ENCODE assay signal across 7 mouse cellular contexts in genomic region chr8:19979536-19980345, GRCm38 (mm10).
DNase-seq lines count a peak whose midpoint lies in the region; ATAC-seq lines count a peak whose summit lies in the region.

No protein-coding gene starts in this region.

- intact Hi-C loops in gastrocnemius, postnatal 14 days (cut with DNase I; ENCODE audit: low total_unique reads) = no loop called here

- H3K4me3 ChIP-seq in limb, embryonic 10.5 days = peak overlapping the region; percentile 57
- peak overlapping the region; percentile 44 for H3K4me3 ChIP-seq in midbrain, embryonic 12.5 days

- H3K9ac ChIP-seq in midbrain, embryonic 12.5 days (replicated peaks) = peak overlapping the region; percentile 46; the same call in 1 of the 2 replicates

- no peaks in the 10 kb centered on the region for H3K9me3 ChIP-seq in limb, embryonic 10.5 days (replicated peaks)
- H3K9me3 ChIP-seq in midbrain, embryonic 12.5 days = 0 out of 2 replicates have a peak, but pooled peaks cover 16% of the 10 kb centered on the region

- peak; percentile 97 for ATAC-seq in inflammation-experienced regulatory T-cells, adult 6 months
- ATAC-seq in midbrain, embryonic 12.5 days (ENCODE audit: low FRiP score, low read depth) = peak; percentile 95

- H3K27me3 ChIP-seq in limb, embryonic 10.5 days (ENCODE audit: low read depth, poor library complexity, severe bottlenecking) = no peaks in the 10 kb centered on the region
- no peaks in the 10 kb centered on the region for H3K27me3 ChIP-seq in midbrain, embryonic 12.5 days

- peaks cover 6% of the 10 kb centered on the region; the same call in 1 of the 2 replicates for H3K4me1 ChIP-seq in limb, embryonic 10.5 days
- H3K4me1 ChIP-seq in midbrain, embryonic 12.5 days = 0 out of 2 replicates have a peak, but pooled peaks cover 3% of the 10 kb centered on the region

- H3K4me2 ChIP-seq in midbrain, embryonic 12.5 days (replicated peaks) = peak overlapping the region; percentile 58

- H3K27ac ChIP-seq in limb, embryonic 10.5 days = peak overlapping the region; percentile 85
- H3K27ac ChIP-seq in midbrain, embryonic 12.5 days (replicated peaks) = no peak overlapping the region

- WGBS in limb, embryonic 10.5 days = 8% methylated on average over 42 of the region's 42 CpGs
- WGBS in midbrain, embryonic 12.5 days = 11% methylated on average over 35 of the region's 42 CpGs

- DNase-seq in adrenal gland, adult 2 months = peak; percentile 70
- DNase-seq in embryo, embryonic 10.5 days (ENCODE audit: low spot score) = peak; percentile 83
- DNase-seq in gastrocnemius, postnatal 14 days = peak; percentile 75
- peak; percentile 83 for DNase-seq in limb, embryonic 10.5 days (ENCODE audit: low spot score)
- peak; percentile 64 for DNase-seq in spleen, adult 12 weeks (ENCODE audit: low spot score)

- peaks cover 21% of the 10 kb centered on the region for H3K36me3 ChIP-seq in limb, embryonic 10.5 days
- no peaks in the 10 kb centered on the region for H3K36me3 ChIP-seq in midbrain, embryonic 12.5 days
